Mouse (Mus musculus) c-Kit-negative CD71-positive TER-119-positive erythroid progenitor cells, embryonic 14.5 days (primary cell): ENCODE results near the gene Cables2.

ENCODE experiments used
- DNase-seq: peaks from one replicate; pipeline ENCODE4 v3.0.0-alpha.2; 2013; ENCODE audit warnings: low read depth, low spot score

The Cables2 gene

DNA sequence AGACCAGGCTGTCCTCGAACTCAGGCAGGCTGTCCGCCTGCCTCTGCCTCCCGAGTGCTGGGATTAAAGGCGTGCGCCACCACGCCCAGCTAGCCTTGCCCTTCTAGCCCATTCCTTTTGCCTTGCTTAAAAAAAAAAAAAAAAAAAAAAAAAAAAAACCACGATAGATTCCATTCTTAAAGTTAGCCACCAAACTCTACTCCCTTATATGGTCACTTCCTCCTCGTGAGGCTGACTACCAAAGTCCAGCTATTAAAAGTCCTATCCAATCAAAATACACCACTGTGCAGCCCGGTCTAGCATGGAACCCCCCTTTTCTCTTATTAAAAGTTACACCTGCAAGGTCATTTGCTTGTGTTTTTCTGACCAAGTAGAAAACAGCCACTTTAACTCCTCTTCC is 17.6 kb downstream of the Cables2 start:
- DNase-seq: no peak

DNA sequence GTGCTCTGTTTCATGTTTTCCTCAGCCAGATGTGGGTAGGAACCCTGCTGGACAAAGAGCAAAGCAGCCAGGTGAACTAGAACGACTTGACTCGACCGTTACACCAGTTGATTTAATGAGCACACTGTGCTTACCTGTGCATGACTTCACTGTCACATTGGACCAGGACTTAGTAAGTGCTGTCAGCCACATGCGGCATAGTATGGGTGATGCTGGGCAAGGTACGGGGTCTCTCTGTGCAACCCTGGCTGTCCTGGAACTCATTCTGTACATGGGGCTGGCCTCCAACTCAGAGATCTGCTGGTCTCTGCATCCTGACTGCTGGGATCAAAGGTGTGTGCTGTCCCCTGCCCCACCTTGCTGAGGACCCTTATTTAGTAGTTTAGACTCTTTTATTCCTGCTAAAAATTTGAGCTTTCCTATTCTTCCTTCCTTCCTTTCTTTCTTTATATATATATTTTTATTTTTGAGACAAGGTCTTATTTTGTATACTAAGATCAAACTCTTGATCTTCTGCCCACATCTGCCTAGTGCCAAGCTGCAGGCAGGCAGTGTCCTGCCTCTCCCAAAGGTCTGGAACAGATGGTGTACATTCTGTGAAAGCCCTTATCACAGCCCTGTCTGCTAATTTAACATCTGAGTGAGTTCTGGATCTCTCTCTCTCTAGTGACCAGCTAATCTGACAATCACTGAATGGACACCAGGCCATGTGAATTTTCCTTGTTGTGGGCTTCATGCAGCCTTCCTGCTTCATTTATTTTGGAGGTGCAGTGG is 18.7 kb downstream of the Cables2 start:
- no peak for DNase-seq

DNA sequence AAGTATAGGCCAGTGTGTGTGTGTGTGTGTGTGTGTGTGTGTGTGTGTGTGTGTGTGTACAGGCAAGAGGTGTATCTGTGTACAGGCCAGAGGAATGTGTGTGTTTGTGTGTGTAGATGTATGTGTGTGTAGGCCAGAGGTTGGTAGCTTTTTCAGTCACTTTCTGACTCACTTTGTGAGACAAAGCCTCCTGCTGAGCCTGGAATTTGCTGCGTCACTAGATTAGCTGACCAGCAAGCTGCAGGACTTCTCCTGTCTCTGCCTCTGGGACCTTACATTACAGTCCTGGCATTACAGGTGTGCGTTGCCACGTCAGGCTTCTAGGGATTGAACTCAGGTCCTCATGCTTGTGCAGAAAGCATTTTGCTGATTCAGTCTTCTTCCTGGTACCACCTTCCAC is 21.5 kb downstream of the Cables2 start:
- no peak for DNase-seq

DNA sequence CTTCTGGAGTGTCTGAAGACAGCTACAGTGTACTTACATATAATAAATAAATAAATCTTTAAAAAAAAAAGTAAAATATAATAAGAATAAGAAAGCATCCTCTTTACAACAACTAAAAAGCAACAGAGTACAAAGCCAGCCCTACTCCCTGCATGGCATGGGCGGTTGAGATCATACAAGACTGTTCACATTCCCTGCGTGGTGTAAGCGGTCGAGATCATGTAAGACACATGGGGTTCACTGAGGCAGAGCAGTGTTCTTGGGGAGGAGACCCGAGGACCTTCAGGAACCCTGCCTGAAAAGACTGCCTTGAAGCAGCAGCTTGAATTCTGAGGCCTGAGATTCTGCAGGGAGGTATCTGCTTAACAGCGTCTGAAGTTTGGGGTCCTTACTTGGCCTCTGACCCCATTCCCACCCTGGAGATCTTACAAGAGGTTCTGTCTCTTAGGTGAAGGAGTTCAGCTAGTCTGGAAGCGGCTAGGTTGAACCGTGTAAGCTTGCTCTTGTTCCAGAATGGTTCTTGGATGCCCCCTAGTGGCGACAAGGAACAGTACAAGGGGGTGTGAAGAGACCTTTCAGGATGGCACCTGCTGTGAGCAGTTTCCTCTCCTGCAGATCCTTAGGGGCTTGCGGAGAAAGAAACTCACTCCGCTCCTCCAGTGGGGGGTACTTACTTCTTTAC is 22.2 kb downstream of the Cables2 start:
- peak; percentile 67 for DNase-seq

DNA sequence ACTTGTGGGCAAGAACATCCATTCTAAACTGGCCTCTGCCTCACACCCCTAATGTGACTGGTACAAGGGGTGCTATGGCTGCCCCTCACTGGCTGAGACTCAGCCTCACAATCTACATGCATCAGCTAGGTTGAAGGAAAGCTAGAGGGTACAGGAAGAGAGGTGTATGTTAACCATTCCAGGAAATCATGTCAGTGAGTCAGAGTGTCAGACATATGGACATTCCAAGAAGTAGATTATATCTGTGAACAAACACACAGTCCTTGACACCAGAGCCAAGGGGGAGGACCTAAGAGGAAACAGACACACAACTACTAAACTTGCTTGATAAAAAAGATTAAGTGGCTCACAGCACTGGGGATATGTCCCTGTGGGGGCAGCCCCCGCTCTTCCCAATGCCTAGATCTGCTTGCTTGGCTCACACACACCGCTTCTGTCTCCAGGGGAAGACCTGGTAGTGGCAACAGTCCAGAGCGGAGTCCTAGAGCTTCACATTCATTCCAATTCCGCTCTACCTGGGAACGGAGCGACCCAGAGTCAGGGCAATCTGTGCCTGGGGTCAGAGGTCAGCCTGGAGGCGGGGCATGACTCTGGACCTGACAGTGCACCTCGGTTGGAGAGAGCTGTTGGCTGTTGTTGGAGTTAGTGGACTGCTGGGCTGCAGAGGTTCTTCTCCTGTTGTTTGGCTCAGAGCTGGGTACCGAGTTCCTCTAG is 24.2 kb downstream of the Cables2 start:
- no peak for DNase-seq

DNA sequence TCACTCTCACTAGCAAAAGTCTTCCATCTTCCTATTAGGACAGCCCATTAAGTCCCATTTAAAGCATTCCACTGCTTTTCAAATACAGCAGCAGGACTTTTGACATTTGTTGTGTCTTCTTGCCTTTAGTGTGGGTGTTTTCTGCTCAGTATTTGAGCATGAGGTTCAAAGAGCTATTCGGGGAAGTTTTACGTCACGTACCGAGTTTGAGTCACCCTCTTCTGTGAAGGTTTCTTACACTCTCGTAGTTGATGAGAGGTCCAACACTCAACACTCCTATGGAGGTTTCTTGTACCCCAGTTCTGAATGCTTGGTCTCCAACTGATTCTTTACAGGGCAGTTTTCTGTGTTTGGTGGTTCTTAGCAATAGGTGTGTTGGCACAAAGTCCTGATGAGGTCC is 25.4 kb downstream of the Cables2 start:
- no peak for DNase-seq

DNA sequence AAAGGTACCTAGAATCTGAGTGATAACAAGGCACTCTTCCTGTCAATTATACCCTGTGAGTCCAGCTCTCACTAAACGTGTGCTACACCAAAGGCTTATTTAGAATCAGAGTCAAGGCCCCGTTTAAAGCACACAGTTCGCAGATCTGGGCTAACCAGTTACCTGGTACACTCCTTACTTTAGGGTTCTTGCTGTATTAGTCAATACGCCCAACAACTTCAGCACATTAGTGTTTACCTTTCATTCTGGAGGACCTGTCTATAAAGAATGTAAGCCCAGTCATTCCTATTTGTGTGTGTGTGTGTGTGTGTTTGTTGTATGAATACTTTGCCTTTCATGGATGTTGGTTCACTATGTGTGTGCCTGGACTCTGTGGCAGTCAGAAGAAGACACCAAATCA is 30.2 kb downstream of the Cables2 start:
- no peak for DNase-seq

DNA sequence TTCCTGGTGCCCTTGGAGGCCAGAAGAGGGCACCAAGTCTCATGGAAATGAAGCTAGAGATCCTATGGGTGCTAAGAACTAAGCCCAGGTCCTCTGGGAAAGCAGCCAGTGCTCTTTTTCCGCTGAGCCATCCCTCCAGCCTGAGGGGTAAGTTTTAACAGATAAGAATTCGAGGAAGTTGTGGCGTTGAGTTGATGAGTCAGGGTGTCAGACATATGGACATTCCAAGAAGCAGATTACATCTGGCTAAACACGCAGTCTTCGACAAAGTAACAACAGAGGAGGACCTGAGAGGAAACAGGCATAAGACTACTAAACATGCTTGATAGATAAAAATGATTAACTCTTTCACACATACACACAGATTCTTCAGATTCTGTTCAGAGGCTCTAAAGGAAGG is 34.7 kb downstream of the Cables2 start:
- DNase-seq: peak; percentile 36

DNA sequence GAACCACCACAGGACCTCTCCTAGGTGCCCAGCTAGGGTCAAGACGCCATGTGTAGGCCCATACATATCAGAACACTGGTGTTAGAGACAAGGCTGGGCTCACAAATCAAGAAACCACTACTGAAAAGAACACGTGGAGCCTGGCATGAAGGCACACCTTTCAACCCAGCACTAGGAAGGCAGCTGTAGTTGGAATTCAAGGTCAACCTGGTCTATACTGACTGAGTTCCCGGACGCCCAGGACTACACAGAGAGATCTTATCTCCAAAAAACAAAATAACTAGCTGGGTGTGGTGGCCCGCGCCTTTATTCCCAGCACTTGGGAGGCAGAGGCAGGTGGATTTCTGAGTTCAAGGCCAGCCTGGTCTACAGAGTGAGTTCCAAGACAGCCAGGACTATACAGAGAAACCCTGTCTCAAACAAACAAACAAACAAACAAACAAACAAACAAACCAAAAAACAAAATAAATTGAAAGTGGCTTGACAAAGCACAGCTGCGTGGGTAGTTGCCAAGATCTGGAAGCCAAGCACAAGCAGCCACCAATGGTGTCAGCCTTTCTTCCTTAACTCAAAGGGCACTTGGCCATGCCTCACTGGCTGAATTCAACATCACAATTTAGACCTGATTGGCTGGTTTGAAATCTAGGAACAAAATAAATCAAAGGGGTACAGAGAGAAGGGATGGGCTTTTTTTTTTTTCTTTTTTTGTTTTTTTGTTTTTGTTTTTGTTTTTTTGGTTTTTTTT is 35.5 kb downstream of the Cables2 start:
- DNase-seq: no peak

DNA sequence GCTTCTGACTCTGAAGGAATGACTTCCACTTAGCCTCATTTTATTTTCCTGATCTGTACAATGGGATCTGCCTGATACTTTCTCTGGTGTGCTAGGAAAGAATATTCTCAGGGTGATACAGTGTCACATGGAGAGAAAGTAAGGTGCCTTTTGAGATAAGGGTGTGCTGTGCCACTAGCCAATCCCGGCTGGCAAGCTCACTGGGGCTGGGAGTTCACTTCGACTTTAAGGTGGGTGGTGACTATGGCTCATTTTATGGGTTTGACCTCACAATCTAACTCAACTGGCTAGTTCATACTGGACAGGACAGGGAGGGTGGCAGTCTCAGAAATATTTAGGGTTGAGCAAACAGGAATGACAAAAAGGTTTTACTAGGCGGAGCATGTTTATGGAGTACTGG is 36.4 kb downstream of the Cables2 start:
- DNase-seq: peak; percentile 59

DNA sequence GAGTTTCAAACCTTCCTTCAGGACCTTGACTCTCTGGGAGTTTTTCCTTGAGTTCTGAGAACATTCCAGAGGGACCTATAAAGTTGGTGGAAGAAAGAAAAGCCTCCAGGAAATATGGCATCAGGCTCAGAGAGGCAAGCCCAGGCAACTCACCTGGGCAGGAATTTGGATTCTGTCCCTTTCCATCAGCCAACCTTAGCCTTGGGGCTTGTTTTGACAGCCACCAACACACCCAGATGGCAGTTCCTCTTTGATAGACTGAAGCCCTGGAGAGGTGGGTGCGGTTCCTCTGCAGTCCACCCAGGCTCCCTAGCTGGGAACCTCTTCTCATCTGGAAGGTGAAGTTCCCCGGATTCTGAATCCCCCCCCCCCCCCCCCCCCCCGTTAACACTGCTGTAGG is 36.8 kb downstream of the Cables2 start:
- no peak for DNase-seq

DNA sequence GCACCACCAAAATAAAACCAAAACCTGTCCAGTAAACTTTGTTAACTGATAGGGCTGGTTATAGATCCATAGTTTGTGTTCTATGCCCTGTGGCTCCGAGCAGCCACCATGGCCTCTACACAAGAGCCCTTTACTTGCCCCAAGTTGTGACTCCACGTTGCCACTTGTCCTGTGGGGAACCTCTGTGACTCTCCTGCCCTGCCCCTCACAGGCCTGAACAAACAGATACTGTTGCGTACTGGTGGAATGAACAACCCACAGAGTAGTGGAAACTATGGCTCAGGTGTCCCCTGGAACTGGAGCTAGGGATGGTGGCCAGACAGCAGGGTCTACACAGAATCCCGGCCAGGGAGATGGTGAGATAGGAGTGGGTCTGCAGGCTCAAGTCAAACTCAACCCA is 37.5 kb downstream of the Cables2 start:
- no peak for DNase-seq

DNA sequence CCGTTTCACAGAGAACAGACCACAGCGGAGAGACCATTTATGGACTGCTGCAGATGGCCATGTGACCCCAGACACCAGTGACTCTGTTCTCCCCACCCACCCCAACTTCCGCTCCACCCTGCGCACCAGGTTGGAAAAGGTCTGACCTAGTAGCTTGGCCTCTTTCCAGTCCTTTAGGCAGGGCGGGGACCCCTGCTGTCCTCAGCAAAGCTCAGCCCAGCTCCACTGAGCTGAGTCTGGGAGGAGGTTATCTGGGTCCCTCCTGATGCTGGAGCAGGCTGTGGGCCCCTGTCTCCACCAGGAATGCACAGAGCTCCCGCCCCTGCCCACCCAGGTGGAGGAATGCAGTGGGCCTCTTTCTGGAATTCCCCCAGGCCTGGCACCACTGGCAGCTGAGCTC is 38.3 kb downstream of the Cables2 start:
- no peak for DNase-seq

DNA sequence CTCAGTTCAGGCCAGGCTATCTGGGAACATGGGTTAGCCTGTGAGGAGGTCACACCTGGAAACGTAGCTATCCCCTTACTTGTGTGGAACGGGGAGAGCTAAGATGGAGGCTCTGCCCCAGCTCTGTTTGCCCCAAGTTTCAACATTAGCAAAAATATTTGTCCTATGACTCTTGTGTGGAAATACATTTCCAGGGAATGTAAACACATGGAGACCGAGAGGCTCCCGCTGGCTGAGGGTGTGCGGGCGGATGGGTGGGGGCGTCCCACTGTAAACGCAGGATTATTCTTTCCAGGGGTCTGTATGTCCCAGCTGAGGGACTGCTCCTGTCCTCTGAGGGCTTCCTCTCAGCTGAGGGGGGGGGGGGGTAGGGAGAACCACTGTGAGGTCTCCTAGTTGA is 38.9 kb downstream of the Cables2 start:
- DNase-seq: no peak

DNA sequence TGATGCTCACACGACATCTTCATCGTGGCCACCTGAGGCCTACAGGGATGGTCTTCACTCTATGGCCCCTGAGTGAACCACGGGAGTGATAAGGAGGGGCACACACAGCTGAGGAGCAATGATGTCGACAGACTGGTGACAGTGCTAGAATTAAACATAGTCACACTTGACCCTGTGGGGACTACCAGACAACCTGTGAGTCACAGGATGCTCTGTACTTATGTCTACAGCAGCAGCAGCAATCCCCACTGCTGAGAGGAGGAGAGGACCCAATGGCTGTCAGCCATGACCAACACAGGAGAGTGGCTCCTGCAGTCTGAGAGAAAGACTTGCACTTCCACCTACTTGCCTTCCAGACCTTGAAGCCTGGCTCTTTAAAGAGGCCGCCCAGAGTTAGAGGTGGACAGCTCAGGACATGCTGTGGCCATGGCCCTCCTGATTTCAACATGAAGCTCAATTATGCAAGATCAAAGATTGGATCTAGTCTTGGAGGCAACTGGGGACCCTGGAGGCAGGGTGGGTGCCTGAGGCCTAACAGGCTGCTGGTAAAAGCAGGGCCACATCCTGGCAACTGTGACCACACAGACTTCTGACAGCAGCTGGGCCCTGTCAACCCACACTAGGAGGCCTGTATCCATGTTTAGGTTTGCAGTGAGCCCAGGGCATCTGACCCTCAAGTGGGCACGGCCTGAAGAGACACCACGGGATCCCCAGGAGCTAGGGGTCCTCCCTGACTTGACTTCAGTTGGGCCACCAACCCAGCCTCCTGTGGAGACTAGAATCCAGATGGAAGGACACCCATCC is 40.0 kb downstream of the Cables2 start:
- no peak for DNase-seq

DNA sequence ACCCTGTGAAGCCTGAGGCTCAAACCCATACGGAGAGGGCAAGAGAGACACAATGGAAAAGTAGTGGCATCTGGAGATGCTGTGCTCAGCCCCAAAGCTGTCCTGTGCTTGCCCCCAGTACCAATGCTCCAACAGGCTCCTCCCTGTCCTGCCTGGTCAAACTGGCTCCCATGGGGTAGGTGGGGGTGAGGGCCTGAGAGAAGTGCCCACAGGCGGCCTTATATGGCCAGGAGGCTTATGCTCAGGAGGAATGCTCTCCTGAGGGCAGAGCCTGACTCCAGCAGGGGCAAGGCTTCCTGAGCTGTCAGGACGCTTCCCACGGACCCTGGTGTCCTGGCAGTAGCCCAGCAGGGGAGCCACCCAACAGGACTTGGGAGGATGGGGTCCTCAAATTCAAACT is 42.8 kb downstream of the Cables2 start:
- no peak for DNase-seq

DNA sequence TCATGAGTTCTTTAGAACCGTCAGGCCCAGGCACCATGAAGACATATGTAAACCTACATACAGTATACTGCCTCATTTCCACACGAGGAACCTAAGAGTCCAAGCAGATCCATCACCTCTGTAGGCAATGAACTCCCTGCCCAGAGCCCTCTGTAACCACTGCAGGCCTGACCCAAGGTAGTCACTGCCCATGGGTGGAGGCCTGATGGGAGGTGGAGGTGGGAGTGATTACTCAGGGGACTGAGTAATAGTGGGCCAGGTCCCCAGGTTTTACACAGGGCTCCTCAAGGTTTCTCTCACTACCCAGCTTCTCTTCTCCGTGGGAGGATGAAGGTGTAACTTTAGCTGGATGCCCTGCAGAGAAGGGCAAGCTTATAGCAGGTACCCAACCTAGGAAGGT is 44.2 kb downstream of the Cables2 start:
- no peak for DNase-seq

DNA sequence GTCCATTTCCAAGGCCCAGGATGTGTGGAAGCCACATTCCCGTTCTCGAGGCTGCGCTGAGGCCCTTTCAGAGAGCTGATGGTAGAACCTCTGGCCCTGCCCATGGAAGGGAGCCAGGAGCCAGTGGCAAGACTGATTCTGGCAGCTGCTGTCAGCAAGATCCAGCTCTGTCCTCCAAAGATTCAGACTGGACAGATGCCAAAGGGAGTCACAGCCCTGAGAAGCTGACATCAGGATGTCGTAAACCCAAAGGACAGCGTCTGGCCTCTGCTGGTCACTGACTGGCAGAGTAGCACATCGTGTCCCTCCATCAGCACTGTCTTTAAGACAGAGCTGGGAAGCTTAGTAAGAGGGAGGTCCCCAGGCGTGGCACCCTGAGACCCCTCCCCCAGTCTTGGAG is 44.7 kb downstream of the Cables2 start:
- DNase-seq: no peak

DNA sequence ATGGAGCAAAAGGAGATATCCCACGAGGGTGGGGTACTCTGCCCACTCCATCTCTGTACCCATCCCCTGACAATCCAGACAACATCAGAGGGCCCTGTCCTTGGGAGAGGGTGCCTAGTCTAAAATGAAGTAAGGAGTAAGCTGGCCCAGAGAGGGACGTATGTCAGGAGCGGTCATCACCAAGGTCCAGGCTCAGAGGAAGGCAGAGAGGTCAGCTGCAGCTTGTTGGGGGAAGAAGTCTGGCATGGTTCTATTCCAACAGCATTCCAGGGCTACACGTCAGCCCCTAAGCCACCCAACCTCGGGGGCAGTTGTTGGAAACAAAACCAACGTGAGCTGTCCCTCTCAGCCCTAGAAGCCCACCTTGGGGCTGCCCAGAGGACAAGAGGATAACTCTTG is 45.2 kb downstream of the Cables2 start:
- no peak for DNase-seq

DNA sequence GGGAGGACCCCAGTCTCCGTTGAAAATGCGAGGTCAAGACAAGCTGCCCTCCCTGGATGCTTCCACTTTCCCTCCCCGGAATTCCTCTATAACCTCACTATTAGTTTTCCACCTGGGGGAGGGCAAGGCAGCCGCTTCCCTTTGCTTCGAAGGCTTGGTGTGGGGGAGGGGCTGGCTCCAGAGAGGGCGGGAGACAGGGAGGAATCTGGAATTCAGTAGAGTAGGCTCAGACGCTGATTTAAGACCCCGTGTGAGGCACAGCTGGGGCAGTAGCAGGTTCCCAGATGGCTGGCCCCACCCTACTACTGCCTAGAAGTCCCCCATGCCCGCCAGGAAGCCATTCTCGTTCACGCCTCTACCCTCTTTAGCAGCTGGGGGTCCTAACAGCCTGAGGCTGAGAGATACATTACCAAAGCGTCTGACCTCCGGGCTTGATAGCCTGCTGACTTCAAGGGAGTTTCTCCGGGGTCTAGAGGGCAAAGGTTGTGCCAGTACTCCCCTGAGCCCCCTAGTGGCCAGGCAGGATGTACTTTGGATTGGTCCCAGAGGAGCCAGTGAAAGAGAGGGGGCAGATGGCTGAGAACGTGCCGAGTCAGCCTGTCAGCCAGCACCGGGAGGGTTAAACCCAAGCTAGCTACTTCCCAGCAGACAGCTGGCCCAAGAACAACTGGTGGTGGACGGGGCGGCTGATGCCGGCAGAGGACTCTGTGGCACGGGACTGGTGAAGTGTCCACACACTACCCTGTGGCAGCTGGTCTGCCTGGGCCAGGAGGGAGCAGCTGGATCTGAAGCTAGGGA is 45.8 kb downstream of the Cables2 start:
- DNase-seq: no peak
